Mouse (Mus musculus): ENCODE measurements at regions not wholly inside any gene's neighbourhood (a gene's known extent, or its start where the extent isn't known, plus 50 kb on each side); places are given as distances from the start of the nearest gene placed in this dataset.
"Not testable (repeated sequence)": the region's sequence is repeated elsewhere in the genome, so short reads cannot be mapped to it uniquely, and the experiment has no call there.

DNA sequence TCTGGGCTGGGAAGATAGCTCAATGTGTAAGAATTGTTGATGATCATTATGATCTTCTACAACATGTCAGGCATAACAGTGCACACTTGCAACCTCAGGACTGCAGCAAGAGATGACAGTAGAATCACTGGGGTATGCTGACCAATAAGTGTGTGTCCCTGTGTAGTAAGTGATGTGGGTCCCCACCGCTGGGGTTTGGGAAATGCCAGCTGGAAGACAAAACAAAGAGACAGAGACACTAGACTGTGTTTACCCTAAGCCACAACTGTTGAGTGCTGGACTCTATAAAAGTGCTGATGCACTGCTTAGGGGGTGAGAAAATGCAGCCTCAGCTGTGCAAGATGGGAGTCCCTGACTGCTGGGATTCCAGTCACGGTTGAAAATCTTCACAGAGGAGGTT, 448.0 kb upstream of the Cox7c start:
- Histone ChIP-seq H3K4me3 (ENCODE audit: low read depth, low read length) (no peak overlapping the region), H3K9me3 (ENCODE audit: control insufficient read depth, low read length) (no peaks in the 10 kb centered on the region), H3K4me1 (replicated peaks; ENCODE audit: control insufficient read depth, insufficient read depth, low read length) (no peaks in the 10 kb centered on the region), H3K9ac (ENCODE audit: low read depth, low read length) (no peak overlapping the region), H3K27ac (ENCODE audit: low read depth, low read length) (no peak overlapping the region), H3K4me2 (replicated peaks; ENCODE audit: low read depth, low read length) (no peak overlapping the region), H3K27me3 (ENCODE audit: control insufficient read depth, insufficient read depth, low read length) (no peaks in the 10 kb centered on the region), H3K36me3 (ENCODE audit: control insufficient read depth, insufficient read depth, low read length) (no peaks in the 10 kb centered on the region)
- WGBS, result 44% methylated on average over 2 of the region's 2 CpGs
- ATAC-seq (ENCODE audit: low FRiP score), result peak; percentile 40; the same call in 1 of the 2 replicates
- DNase-seq (ENCODE audit: low spot score), result peak; percentile 1

GRCm38 (mm10) chr13:86468752-86469151, 422.0 kb upstream of the Cox7c start:
- Histone ChIP-seq H3K27ac (ENCODE audit: low read depth, low read length) (no peak overlapping the region), H3K4me1 (replicated peaks; ENCODE audit: control insufficient read depth, insufficient read depth, low read length) (no peaks in the 10 kb centered on the region), H3K36me3 (ENCODE audit: control insufficient read depth, insufficient read depth, low read length) (no peaks in the 10 kb centered on the region), H3K9me3 (ENCODE audit: control insufficient read depth, low read length) (no peaks in the 10 kb centered on the region), H3K4me2 (replicated peaks; ENCODE audit: low read depth, low read length) (no peak overlapping the region), H3K9ac (ENCODE audit: low read depth, low read length) (no peak overlapping the region), H3K4me3 (ENCODE audit: low read depth, low read length) (no peak overlapping the region), H3K27me3 (ENCODE audit: control insufficient read depth, insufficient read depth, low read length) (no peaks in the 10 kb centered on the region)
- ATAC-seq (ENCODE audit: low FRiP score) (peak; percentile 56; the same call in 1 of the 2 replicates), DNase-seq (ENCODE audit: low spot score) (no peak)
- 83% methylated on average over 4 of the region's 4 CpGs for WGBS

- Histone ChIP-seq H3K4me2 (replicated peaks; ENCODE audit: low read depth, low read length) (no peak overlapping the region), H3K4me3 (ENCODE audit: low read depth, low read length) (no peak overlapping the region), H3K4me1 (replicated peaks; ENCODE audit: control insufficient read depth, insufficient read depth, low read length) (no peaks in the 10 kb centered on the region), H3K9me3 (ENCODE audit: control insufficient read depth, low read length) (no peaks in the 10 kb centered on the region), H3K27me3 (ENCODE audit: control insufficient read depth, insufficient read depth, low read length) (no peaks in the 10 kb centered on the region), H3K27ac (ENCODE audit: low read depth, low read length) (no peak overlapping the region), H3K36me3 (ENCODE audit: control insufficient read depth, insufficient read depth, low read length) (no peaks in the 10 kb centered on the region), H3K9ac (ENCODE audit: low read depth, low read length) (no peak overlapping the region)
- 89% methylated on average over 2 of the region's 2 CpGs for WGBS
- ATAC-seq (ENCODE audit: low FRiP score), result no peak
- no peak for DNase-seq (ENCODE audit: low spot score)
Observed at GRCm38 (mm10) chr13:86422646-86423045, 375.9 kb upstream of the Cox7c start.

DNA sequence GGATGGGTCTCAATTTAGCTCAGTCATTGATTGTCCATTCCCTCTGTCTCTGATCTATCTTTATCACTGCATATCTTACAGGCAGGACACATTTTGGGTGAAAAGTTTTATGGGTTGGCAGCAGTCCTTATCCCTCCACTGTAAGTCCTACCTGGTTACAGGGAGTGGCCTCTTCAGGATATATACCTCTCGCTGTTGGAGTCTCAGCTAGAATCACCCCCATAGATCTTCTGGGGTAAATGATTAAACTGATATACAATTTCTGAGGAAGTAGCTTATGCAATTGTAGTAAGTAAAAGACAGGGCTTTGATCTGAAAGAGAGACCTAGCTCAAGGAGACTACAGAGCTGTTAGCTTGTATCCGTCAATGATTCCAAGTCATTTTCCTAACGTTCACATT, 334.7 kb upstream of the Cox7c start:
- H3K9ac ChIP-seq (ENCODE audit: low read depth, low read length), result no peak overlapping the region
- H3K4me2 ChIP-seq (replicated peaks; ENCODE audit: low read depth, low read length), result no peak overlapping the region
- no peaks in the 10 kb centered on the region for H3K9me3 ChIP-seq (ENCODE audit: control insufficient read depth, low read length)
- WGBS, result 97% methylated on average over 3 of the region's 3 CpGs
- no peaks in the 10 kb centered on the region for H3K27me3 ChIP-seq (ENCODE audit: control insufficient read depth, insufficient read depth, low read length)
- H3K4me3 ChIP-seq (ENCODE audit: low read depth, low read length), result no peak overlapping the region
- no peaks in the 10 kb centered on the region for H3K4me1 ChIP-seq (replicated peaks; ENCODE audit: control insufficient read depth, insufficient read depth, low read length)
- ATAC-seq (ENCODE audit: low FRiP score), result no peak
- no peak overlapping the region for H3K27ac ChIP-seq (ENCODE audit: low read depth, low read length)
- no peaks in the 10 kb centered on the region for H3K36me3 ChIP-seq (ENCODE audit: control insufficient read depth, insufficient read depth, low read length)
- DNase-seq (ENCODE audit: low spot score), result no peak

DNA sequence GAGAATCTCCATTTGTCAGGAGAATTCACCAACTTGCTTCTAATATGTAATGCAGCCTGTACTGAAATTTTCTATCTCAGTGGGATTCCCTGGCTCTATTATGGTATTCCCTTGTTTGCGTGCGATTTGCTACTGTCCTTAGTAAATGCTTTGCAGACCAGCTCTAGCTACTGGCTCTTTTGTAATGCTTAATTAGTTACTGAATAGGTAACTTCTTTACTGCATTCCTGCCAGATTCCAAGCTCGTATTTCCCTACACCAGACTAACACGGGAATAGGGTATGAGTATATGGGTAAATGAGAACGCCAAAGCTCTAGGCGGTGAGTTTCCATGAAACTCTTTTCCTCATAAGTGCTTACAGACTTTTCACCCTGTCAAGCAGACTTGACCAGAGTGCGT, 332.5 kb upstream of the Cox7c start:
- WGBS, result 26% methylated on average over 7 of the region's 7 CpGs

DNA sequence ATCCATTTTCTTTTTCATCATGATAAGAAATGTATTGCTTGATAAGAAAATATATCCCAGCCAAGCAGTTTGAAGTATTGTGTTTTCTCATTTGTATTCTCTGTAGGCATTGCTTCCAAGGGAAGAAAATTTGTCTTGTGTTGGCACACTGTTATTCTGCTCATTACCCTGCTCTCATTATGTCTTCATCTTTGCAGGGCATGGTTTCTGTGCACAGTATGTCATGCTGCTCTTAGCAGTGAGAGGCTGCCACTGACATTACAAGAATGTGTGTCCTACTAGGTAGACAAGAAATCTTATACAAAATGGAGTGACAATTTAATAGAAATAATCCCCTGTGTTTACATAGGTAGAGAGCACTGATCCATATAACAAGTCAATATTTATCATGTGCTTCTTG, 329.1 kb upstream of the Cox7c start:
- Histone ChIP-seq H3K27ac (ENCODE audit: low read depth, low read length) (no peak overlapping the region), H3K4me3 (ENCODE audit: low read depth, low read length) (no peak overlapping the region), H3K9me3 (ENCODE audit: control insufficient read depth, low read length) (no peaks in the 10 kb centered on the region), H3K4me1 (replicated peaks; ENCODE audit: control insufficient read depth, insufficient read depth, low read length) (no peaks in the 10 kb centered on the region), H3K36me3 (ENCODE audit: control insufficient read depth, insufficient read depth, low read length) (no peaks in the 10 kb centered on the region), H3K27me3 (ENCODE audit: control insufficient read depth, insufficient read depth, low read length) (no peaks in the 10 kb centered on the region), H3K4me2 (replicated peaks; ENCODE audit: low read depth, low read length) (no peak overlapping the region), H3K9ac (ENCODE audit: low read depth, low read length) (no peak overlapping the region)
- ATAC-seq (ENCODE audit: low FRiP score), result no peak
- DNase-seq (ENCODE audit: low spot score), result no peak

More for the DNA sequence above, 332.5 kb upstream of the Cox7c start:
- DNase-seq (ENCODE audit: low spot score); H3K9ac ChIP-seq (ENCODE audit: low read depth, low read length); H3K27ac ChIP-seq (ENCODE audit: low read depth, low read length); H3K9me3 ChIP-seq (ENCODE audit: control insufficient read depth, low read length); H3K27me3 ChIP-seq (ENCODE audit: control insufficient read depth, insufficient read depth, low read length); ATAC-seq (ENCODE audit: low FRiP score); H3K4me3 ChIP-seq (ENCODE audit: low read depth, low read length); H3K4me2 ChIP-seq (replicated peaks; ENCODE audit: low read depth, low read length); H3K36me3 ChIP-seq (ENCODE audit: control insufficient read depth, insufficient read depth, low read length); H3K4me1 ChIP-seq (replicated peaks; ENCODE audit: control insufficient read depth, insufficient read depth, low read length): not testable (repeated sequence)

DNA sequence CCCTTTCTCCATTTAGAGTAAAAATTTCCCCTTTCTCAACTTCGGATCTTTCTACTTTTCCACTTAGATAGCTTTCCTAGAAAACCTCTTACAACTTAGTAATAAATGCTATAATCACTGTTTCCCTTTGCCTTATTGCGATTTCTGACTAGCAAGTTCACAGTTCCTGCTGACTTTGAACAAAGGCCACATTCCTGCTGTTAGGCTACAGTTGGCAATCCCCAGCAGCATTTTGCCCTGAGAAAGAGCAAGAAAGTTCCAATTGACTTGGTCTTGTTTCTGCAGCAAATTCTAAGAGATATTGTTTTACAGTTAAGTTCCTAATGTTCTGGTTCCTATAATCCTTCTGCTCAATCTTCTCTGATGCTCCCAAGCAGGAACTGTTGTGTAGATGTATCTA, 299.2 kb upstream of the Cox7c start:
- WGBS, result 77% methylated on average over 2 of the region's 2 CpGs
- no peaks in the 10 kb centered on the region for H3K4me1 ChIP-seq (replicated peaks; ENCODE audit: control insufficient read depth, insufficient read depth, low read length)
- H3K9ac ChIP-seq (ENCODE audit: low read depth, low read length), result no peak overlapping the region
- H3K4me3 ChIP-seq (ENCODE audit: low read depth, low read length), result no peak overlapping the region
- no peaks in the 10 kb centered on the region for H3K36me3 ChIP-seq (ENCODE audit: control insufficient read depth, insufficient read depth, low read length)
- H3K9me3 ChIP-seq (ENCODE audit: control insufficient read depth, low read length), result no peaks in the 10 kb centered on the region
- DNase-seq (ENCODE audit: low spot score) (no peak), ATAC-seq (ENCODE audit: low FRiP score) (no peak)
- H3K4me2 ChIP-seq (replicated peaks; ENCODE audit: low read depth, low read length), result no peak overlapping the region
- no peak overlapping the region for H3K27ac ChIP-seq (ENCODE audit: low read depth, low read length)
- H3K27me3 ChIP-seq (ENCODE audit: control insufficient read depth, insufficient read depth, low read length), result no peaks in the 10 kb centered on the region

GRCm38 (mm10) chr13:86344922-86345694, 298.4 kb upstream of the Cox7c start:
- Histone ChIP-seq H3K9ac (ENCODE audit: low read depth, low read length) (no peak overlapping the region), H3K4me3 (ENCODE audit: low read depth, low read length) (no peak overlapping the region), H3K4me1 (replicated peaks; ENCODE audit: control insufficient read depth, insufficient read depth, low read length) (no peaks in the 10 kb centered on the region), H3K9me3 (ENCODE audit: control insufficient read depth, low read length) (no peaks in the 10 kb centered on the region), H3K27ac (ENCODE audit: low read depth, low read length) (no peak overlapping the region), H3K27me3 (ENCODE audit: control insufficient read depth, insufficient read depth, low read length) (no peaks in the 10 kb centered on the region), H3K4me2 (replicated peaks; ENCODE audit: low read depth, low read length) (no peak overlapping the region), H3K36me3 (ENCODE audit: control insufficient read depth, insufficient read depth, low read length) (no peaks in the 10 kb centered on the region)
- 95% methylated on average over 2 of the region's 2 CpGs for WGBS
- ATAC-seq (ENCODE audit: low FRiP score) (no peak), DNase-seq (ENCODE audit: low spot score) (no peak)

- H3K4me1 ChIP-seq (replicated peaks; ENCODE audit: control insufficient read depth, insufficient read depth, low read length), result no peaks in the 10 kb centered on the region
- 85% methylated on average over 3 of the region's 3 CpGs for WGBS
- H3K9ac ChIP-seq (ENCODE audit: low read depth, low read length), result no peak overlapping the region
- no peak overlapping the region for H3K4me3 ChIP-seq (ENCODE audit: low read depth, low read length)
- ATAC-seq (ENCODE audit: low FRiP score) (no peak), DNase-seq (ENCODE audit: low spot score) (no peak)
- H3K27me3 ChIP-seq (ENCODE audit: control insufficient read depth, insufficient read depth, low read length), result no peaks in the 10 kb centered on the region
- H3K9me3 ChIP-seq (ENCODE audit: control insufficient read depth, low read length), result no peaks in the 10 kb centered on the region
- no peak overlapping the region for H3K4me2 ChIP-seq (replicated peaks; ENCODE audit: low read depth, low read length)
- no peaks in the 10 kb centered on the region for H3K36me3 ChIP-seq (ENCODE audit: control insufficient read depth, insufficient read depth, low read length)
- H3K27ac ChIP-seq (ENCODE audit: low read depth, low read length), result no peak overlapping the region
Observed at GRCm38 (mm10) chr13:86336471-86336870, 289.8 kb upstream of the Cox7c start.

Data from hindbrain, embryonic 11.5 days (tissue).